Mouse (Mus musculus): ENCODE results near the gene Cdh23.

Gene Cdh23

DNA sequence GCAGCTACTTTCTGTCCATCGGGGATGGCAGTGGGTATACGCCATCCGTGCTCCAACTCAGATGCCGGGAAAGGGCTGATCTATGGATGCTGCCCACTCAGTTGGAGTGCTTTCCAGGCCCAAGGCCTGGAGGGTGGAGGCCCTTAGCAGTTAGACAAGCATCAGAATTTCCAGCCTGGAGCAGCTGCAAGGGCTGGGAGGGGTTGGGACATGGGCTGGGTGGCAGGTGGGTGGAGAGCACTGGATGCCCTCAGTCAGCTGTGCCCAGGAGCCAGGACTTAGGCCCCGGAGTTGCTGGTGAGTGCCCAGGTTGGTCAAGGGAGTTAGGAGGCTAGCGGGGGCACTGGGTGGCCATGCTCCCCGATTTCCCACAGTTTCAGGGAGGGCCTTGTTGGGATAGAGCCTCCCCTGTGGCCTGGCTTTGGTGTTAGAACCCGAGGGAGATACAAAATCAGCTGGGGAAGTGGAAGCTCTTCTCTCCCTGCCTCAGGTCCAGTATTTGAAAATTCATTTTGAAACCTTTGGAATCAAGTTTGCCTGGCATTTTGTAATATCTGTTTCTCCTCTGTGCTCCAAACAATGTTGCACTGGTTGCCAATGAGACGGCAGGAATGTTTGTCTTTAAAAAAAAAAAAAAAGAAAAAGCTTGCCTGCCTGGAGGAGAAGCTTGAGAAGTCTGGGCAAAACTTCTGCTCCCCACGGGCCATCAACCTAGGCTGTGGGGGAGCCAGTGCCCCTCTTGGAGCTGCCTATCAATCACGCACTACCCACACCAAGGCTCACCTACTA is 295.6 kb downstream of the Cdh23 start:
- no peak for DNase-seq (ENCODE audit: low read depth, low spot score)

DNA sequence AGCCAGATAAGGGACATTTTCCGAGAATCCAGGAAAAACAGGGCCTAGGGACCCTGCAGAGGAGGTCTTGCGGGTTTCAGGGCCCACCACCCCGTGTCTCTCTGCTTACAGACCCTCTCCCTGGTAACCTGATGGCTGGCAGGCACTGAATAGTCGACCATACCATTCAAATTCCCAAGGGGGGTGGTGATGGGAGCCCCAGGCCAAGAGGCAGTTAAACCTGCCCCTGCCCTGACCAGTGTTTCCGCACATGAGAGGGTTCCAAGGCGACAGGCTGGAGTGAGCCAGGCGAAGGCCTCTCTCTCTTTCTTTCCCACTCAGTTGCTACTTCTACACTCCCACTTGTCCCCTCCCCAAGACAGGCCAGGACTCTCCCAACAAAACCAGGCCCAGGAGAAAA is 296.8 kb downstream of the Cdh23 start, which contains the start of gene Gm17455:
Gene Gm17455 (plus strand): TSS at position 278 of the 400 bp plus-strand sequence.
- no peak for DNase-seq (ENCODE audit: low read depth, low spot score)

DNA sequence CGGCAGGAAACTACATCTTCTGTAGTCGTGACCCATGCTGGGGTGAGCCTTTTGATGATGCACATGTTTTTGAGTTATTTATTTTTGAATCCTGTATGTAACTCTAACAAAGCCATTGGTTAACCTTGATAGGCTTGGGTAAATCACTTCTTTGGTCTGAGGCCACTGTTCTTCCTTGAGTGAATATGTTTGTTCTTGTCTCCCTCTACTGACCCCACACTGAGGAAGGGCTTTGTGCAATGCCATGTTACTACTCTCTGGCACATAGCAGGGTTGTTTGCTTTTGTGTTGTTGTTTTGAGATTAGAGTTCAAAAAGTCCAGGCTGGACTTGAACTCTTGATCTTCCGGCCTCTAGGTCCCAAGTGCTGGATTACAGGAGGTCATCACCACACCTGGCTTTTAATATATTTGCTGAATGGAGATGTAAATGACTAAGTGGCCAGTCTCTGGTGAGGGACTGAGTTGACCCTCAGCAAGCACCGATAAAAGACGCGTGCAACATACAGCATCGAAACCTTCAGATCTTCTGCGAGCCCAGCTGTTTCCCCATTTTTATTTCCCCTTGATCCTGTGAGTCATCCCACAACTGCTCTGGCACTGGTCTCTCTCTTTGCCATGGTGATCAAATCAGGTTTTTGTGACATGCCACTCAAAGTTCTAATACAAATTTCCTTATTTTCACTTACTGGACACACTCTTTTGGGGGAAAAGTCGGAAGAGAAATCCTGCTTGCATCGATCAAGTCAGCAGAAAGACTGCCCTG is 298.1 kb downstream of the Cdh23 start:
- peak; percentile 60 for DNase-seq (ENCODE audit: low read depth, low spot score)

DNA sequence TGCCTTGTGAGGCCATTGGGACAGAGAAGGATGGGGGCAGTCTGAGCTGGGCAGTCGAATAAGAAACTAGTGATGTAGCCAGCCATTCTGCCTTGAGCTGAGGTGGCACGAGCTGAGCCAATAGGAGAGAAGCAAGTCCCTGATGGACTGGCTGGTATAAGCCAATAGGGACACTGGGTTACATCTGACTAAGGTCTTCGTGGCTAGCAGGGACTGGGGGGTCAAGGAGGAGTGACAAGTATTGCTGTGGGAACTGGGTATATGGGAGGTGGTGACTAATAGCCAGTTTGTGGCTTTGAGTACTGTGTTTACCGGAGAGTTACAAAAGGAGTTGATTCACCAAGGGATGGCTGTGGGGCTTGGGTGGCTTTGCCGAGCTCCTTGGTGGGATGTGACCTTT is 300.7 kb downstream of the Cdh23 start:
- no peak for DNase-seq (ENCODE audit: low read depth, low spot score)

DNA sequence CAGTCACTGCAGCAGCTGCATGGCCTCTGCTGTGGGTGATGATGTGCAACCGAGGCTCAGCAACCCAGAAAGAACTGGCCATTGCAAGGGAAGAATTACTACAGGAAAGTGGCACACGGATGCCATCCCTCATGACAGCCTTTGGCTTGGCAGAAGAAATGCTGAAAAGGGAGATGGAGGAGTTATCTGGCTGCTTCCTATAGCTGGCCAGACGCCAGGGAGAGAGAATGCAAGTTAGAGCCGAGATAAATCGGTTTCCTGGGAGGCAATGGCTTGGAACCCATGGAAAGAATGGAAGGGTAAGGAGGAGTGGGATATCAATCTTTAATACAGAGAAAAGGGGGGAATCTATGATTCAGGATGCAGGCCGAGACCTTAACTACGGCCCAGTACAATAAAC is 301.4 kb downstream of the Cdh23 start:
- no peak for DNase-seq (ENCODE audit: low read depth, low spot score)

DNA sequence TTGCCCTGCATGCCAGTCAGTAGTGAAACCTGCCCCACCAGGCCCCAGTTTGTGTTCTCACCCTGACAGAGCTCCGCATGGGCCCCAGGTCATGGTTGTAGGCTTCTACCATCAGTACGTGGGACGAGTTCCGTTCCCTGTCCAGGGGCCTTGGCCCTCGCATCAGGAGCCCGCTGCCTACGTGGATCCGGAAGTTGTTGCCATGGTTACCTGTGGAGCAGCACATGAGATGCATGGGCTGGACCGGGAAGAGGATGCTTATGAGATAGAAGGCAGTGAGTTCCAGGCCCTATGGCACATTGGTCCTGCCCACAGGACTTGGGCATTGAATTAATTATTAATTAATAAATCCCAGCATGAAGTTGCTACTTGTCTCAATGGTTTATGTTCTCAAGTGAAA is 304.6 kb downstream of the Cdh23 start:
- DNase-seq (ENCODE audit: low read depth, low spot score), result no peak

DNA sequence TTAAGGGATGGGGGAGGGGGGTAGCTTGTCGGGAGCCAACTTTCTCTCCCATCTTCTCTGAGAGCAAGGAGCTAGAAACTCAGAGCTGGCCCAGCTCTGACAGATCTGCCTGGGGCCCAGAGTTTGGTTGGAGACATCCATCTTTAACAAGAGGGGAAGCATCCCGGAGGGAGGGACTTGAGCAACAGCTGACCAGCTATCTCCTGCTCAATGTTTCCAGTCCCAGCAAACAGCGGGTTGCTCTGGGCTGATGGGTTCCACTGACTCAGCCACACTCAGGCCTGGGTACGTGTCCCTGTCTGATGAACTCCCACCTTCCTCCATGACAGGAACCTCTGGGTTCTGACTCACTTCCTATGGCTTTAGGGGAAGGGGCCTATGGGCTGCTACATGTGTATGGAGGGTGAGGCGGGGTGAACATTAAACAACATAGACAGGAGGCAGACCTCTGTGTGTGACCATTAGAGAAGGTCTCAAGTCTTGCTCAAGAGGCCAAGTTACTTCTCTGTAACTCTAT is 305.3 kb downstream of the Cdh23 start:
- DNase-seq (ENCODE audit: low read depth, low spot score), result peak; percentile 45

DNA sequence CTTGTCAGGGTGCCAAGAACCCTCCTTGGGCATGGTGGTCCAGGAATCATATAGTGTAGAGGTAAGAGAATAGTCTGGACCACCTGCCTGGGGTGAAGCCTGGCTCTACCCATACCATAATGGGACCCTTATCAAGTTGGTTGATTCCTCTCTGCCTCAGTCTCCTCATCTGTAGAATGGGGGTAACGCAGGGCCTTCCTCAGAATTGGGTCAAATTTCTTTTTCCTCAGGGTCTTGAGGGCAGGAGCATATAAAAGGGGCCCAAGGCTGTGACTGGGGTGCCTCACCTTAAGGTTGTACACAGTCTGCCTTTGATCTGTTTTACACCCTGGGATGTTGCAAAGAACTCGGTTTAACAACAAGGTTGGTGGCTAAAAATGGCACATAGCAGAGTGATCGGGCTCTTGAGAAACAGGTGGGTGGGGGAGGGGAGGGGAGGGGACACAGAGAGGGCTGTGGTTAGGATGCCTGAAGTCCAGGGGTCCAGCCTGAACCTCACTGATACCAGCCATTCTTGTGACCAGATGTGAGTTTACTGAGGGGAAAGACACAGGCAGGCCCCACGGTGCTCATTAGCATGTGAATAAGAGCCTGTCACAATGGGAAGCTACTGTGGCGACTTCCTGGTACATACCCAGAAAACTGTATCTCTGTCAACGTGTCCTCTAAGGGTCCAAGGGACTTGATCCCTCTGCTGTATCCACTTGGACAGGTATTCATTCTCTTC is 305.9 kb downstream of the Cdh23 start:
- peak; percentile 63 for DNase-seq (ENCODE audit: low read depth, low spot score)

DNA sequence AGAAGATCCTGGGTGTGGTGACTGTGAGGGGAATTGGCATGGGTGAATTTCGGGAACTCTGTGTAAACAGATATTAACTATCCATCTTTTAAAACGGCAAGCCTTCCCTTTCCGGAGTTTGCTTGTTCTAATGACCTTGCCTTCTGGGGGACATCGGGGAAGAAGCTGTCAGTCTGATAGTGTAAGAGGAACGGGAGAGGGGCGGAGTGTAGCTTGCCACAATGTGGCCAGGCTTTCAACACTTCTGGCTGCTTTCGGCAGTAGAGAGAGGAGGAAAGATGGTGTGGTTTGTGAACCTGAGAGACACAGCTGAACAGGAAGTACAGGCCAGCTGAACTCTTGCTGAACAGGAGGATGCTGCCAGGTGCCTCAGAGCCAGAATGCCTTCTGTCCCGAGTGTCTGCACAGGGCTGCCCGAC is 306.8 kb downstream of the Cdh23 start:
- DNase-seq (ENCODE audit: low read depth, low spot score), result peak; percentile 76

DNA sequence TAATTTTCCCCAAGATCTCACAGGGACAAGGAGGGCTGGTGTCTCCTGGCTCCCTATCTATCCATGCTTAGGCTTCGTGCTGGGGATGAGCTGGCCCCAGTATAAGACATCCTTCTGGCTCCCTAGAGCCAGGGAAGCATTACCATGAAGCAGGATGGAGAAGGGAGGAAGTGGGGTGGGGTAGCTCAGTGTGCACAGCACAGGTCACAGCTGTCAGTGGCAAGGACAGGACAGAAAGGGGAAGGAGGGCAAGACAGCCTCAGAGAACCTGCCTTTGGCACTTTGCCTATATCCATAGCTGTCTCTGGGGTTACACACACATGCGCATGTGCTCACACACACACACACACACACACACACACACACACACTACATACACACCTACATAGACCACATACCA is 308.0 kb downstream of the Cdh23 start:
- DNase-seq (ENCODE audit: low read depth, low spot score), result no peak

DNA sequence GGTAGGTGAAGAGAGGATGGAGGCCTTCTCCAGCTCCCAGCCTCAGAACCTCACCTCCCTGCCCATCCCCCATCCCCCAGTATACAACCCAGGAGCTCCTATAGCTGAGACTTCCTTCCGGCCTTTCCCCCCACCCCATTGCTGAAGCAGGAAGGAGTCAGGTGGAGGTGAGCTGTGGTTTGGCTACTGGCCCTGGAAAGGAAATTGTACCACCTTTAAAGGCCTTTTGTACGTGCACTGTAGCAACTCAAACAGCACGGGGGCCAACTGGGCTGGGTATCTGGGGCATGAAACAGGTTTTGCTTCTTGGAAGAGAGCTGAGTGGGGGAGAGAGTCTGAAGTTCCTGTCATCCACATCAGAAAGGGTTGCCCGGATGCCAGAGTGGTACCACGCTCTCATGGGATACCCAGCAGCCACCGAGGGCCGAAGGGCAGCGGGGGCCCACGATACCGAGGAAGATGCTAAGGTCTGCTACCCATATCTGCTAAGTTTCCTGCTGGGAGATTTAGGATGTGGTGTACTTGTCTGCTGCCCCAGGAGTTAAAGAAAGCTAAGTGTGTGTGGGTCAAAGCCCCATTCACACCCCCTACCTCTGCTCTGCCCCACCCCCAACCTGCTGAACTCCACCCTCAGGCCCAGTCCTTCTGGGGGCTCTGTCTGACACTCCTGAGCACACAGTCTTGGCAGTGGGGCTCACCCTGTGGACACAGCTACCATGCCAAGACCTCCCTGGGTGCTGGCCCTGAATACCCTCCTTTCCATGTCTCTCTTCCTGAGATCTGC is 315.0 kb downstream of the Cdh23 start:
- DNase-seq (ENCODE audit: low read depth, low spot score), result peak; percentile 82

DNA sequence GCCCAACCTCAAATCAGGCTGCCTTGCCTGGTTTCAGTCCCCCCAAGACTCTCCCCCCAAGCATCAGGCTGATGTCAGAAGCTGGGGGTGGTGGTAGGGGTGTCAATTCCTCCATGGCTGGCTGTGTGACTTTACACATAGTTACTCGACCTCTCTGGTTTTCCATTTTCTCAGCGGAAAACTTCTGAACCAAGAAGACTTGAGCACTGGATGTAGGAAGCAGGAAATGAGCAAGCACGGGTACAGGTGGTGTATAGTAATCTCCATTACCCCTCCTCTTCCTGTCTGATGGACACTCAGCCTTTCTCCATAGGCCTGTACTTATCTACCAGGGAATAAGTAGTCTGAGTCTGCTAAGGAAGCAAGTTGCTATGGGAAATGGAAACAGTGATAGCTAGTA is 316.1 kb downstream of the Cdh23 start:
- peak; percentile 50 for DNase-seq (ENCODE audit: low read depth, low spot score)

DNA sequence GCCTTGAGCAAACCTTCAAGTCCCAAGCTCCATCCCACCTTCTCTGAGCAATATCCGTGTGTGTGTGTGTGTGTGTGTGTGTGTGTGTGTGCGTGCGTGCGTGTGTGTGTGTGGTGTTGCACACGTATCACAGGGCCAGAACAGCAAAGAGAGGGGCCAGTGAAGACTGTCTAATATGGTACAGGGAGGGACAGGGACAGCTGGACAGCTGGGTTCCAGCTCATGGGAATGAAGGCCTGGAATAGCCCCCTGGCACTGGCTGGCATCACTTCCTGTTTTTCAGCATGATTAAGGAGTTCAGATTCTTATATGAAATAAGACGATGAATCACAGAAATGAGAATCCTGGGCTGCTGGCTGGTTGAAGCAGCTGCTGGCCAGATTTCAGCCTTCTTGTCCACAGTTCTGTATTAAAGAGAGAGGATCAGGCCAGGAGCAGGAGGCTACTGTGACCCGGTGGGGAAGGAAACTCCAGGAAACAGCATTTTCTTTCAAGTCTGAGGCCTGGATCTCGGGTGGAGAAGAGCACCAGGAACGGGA is 316.8 kb downstream of the Cdh23 start:
- DNase-seq (ENCODE audit: low read depth, low spot score), result no peak

DNA sequence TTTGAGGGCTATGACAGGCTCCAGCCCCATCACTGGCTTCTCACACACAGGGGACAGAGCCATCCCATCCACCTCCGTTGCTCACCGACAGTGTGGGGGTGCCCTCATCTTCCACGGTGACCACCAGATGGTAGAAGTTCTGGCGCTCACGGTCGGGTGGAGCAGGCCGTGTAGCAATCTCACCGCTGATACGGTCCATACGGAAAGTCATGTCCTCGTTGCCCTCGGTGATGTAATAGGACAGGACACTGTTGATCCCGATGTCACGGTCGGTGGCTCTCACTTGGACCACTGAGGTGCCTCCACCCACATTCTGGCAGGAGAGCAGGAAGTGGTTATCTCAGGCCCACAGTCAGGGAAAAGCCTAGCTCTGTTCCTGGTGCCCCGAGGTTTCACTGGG is 319.6 kb downstream of the Cdh23 start:
- DNase-seq (ENCODE audit: low read depth, low spot score), result no peak

DNA sequence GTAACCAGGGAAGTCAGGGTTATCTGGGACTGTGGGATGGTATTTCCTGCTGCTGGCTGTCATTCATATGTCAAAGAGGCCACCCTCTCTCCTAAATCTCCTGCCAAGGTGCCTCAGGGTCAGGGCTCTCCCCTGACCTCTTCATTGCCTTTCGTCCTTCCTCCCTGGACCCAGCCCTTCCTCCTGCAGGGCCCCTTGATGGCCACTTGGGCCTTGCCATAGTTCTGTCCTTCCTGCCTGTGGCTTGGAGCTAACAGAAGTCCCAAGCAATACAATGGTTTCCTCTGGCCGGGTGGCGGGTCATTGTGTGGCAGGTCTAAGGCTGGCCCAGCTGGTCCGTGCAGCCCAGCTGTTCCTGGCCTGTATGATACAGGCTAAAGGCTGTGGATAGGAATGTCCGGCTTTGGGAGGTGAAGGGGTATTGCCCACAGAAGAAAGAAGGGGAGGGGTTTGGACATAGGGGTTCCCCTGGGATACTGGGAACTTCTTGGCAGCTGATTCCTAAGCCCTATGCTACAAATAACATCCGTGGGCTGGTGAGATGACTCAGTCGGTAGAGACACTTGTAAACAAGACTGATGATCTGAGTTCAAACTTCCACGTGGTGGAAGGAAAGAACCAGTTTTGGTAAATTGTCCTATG is 322.2 kb downstream of the Cdh23 start:
- DNase-seq (ENCODE audit: low read depth, low spot score), result no peak

DNA sequence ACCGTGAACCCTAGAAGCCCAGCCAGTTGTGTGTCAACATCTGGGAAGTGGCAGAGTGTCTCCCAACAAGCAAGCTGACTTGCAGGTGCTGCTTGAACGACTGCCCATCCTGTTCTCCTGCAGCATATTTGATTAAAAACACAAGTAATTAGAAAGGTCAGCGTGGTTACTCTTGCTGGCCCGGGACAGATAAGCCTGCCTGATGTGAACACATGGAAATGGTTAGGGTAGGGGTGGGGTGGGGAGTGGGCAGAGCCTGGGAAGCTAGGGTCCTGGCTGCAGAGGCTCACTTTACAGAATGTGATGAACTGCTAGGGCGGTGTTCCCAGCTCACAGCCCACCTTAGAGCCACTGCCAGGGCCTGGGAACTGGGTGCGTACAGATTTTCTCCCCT is 322.8 kb downstream of the Cdh23 start:
- DNase-seq (ENCODE audit: low read depth, low spot score), result no peak

DNA sequence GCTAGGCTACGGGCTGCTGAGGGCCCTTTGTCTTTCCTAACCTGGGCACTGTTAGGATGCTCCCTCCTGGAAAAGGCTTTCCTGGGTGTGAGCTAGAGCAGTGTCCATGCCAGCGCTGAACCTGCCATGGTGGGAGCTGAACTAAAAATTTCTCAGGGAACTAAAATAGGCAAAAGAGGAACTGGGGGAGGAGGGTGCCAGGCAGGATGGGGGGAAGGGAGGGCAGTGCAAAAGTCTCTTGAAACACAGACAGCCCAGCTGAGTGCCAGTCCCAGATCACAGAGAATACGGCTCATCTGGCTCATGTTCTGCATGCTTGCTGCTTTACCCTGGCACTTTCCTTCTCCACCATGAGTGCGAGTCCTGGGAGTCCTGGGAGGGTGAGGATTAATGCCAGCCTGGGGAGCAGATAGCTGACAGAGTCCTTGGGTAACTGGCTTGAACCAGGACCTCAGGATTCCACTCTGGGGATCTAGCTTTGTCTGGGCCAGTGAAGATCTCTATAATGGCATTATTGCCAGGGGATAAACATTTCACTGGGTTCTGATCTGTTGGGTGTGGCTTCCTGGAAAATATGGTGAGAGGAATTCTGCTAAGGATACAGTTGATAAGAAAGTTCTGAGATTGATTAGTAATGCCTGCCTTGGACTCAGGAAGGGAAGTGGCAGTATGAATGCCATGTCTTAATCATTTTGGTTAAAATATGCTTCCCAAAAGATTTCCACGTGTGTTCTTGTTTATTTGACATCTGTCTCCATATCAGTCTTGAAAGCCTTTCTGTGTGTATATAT is 324.5 kb downstream of the Cdh23 start:
- DNase-seq (ENCODE audit: low read depth, low spot score), result peak; percentile 59

DNA sequence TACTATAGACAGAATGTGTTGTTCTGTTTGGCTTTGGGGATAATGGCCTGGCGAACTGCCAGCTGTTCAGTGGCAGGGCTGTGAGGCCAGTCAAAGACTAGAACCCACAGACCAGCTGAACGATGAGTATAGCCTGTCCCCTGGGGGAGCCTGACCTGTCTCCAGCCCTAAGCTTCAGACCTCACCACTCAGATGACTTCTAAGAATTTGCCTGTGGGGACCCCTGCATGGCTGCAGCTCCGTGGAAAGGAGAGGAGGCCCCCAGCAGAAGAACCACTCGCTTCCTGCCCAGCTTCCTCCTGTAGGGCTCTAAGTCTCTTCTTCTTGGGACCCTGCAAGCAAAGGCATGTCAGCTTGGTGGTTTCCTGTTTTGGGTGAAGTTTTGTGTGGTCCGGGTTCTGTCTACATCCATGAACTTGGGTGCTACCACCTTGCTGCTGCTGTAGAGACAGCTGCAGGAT is 325.7 kb downstream of the Cdh23 start:
- DNase-seq (ENCODE audit: low read depth, low spot score), result peak; percentile 57

DNA sequence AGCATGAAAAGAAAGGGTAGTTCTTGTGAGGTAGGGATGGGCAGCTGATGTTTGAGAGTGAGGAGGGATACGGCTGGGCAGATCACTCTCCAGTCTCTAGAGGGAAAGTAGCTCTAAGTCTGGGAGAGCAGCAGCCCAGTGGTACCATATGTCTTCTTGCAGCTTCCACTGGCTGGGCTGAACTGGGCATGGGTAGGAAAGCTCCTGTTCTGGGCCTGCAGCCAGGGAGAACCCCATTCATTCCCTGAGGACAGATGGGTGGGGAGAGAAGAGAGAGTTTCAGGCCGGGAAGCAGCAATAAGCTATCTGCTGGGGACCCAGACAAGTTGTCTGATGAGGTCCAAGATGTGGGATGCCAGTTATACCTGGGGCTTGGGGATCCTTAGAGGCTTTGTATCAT is 326.2 kb downstream of the Cdh23 start:
- no peak for DNase-seq (ENCODE audit: low read depth, low spot score)

DNA sequence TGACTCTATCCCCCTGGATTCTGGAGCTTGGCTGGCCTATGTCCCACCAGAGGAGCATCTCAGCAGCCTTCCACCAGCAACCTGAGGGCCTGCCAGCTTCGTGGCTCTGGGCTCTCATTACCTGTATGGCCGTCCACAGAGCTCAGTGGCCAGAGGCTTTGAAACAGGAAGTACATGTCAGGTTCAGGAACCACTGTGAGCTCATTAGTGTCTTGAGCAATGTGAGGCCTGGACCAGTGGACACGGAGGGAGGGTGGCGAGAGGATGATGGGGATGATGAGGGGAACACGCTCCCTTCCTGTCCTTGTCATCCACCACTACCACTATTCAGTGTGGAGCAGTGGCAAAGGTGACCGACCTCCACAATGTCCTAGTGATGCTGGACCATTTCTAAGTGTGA is 326.9 kb downstream of the Cdh23 start:
- no peak for DNase-seq (ENCODE audit: low read depth, low spot score)

Data from CD4-positive, CD25-positive, alpha-beta regulatory T cell, adult 2 months (primary cell).